Mouse (Mus musculus): ENCODE results near the gene Spred1. TPM values are rescaled to one million over a fixed set of nuclear protein-coding genes. Genes with fewer than 3 reads are reported as not detected.

The Spred1 gene
- polyA plus RNA-seq, 1 experiment from 2014 or later = 22.2 TPM

DNA sequence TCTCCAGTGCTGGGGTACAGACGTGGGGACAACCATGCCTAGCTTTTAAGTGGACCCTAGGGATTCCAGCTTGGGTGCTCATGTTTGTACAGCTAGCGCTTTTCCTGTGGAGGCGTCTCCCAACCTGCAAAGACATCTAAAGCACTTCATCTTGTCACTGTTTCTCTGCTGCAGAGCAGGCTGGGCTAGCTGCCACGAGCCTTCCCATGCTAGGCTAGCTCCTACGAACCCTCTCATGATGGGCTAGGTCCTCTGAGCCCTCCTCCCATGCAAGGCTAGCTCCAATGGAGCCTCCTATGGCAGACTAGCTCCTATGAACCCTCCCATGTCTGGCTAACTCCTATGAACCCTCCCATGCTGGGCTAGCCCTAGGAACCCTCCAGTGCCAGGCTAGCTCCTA, 82.2 kb downstream of the Spred1 start:
- no peak for ATAC-seq (ENCODE audit: insufficient number of reproducible peaks, low FRiP score, low TSS enrichment, low read depth)
- Histone ChIP-seq H3K9ac (ENCODE audit: low read length) (no peak overlapping the region), H3K27ac (replicated peaks; ENCODE audit: low read depth, low read length) (no peak overlapping the region), H3K4me1 (ENCODE audit: control insufficient read depth, insufficient read depth, low read length) (0 out of 2 replicates have a peak, but pooled peaks cover 2% of the 10 kb centered on the region), H3K9me3 (ENCODE audit: control insufficient read depth, low read length) (no peaks in the 10 kb centered on the region), H3K36me3 (ENCODE audit: control insufficient read depth, insufficient read depth, low read length) (no peaks in the 10 kb centered on the region), H3K4me2 (ENCODE audit: low read depth, severe bottlenecking) (no peak overlapping the region), H3K4me3 (ENCODE audit: low read depth, low read length) (no peak overlapping the region), H3K27me3 (ENCODE audit: control insufficient read depth, insufficient read depth, low read length) (no peaks in the 10 kb centered on the region)
- no peak for DNase-seq (ENCODE audit: low spot score)
- 89% methylated on average over 5 of the region's 5 CpGs for WGBS

DNA sequence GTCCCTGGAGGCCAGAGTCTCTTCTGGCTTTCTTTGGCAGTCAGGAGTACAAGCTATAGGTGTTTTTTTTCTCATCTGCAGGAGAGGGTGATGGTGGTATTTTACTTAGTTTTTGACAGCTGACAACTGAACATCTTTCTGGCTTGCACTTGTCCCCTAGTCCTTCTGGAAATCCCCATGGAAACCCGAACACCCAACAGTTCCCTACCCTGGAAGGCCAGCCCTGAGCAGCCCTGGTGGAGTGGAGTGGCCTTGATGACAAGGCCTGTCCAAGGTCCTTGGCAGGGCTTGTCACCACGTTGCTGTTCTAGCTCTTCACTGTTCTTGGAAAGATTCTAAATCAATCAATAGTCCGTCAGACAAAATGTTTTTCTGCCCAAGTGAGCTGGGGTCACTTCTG, 83.4 kb downstream of the Spred1 start:
- ATAC-seq (ENCODE audit: insufficient number of reproducible peaks, low FRiP score, low TSS enrichment, low read depth) = no peak
- no peak overlapping the region for H3K4me3 ChIP-seq (ENCODE audit: low read depth, low read length)
- WGBS = 70% methylated on average over 3 of the region's 3 CpGs
- no peak overlapping the region for H3K27ac ChIP-seq (replicated peaks; ENCODE audit: low read depth, low read length)
- no peak overlapping the region for H3K4me2 ChIP-seq (ENCODE audit: low read depth, severe bottlenecking)
- H3K4me1 ChIP-seq (ENCODE audit: control insufficient read depth, insufficient read depth, low read length) = 0 out of 2 replicates have a peak, but pooled peaks cover 2% of the 10 kb centered on the region
- no peaks in the 10 kb centered on the region for H3K36me3 ChIP-seq (ENCODE audit: control insufficient read depth, insufficient read depth, low read length)
- H3K9me3 ChIP-seq (ENCODE audit: control insufficient read depth, low read length) = no peaks in the 10 kb centered on the region
- no peaks in the 10 kb centered on the region for H3K27me3 ChIP-seq (ENCODE audit: control insufficient read depth, insufficient read depth, low read length)
- no peak overlapping the region for H3K9ac ChIP-seq (ENCODE audit: low read length)
- DNase-seq (ENCODE audit: low spot score) = no peak

DNA sequence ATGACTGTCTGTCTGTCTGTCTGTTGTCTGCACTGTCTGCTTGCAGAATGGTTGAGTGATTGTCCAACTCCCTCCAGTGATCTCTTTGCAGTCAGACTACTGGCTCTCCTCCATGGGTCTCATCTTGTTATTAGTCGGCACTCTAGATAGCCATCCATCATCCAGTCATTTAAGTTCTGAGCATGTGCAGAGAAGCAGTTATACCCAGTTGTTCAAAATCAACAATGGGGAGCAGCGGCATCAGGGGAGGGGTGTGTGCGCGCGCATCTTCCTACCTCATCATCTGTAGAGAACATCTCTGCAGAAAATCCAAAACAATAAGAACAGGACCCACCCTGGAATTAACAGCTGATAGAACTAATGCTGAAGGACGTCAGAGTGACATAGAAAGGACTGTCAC, 83.9 kb downstream of the Spred1 start:
- DNase-seq (ENCODE audit: low spot score) (no peak), ATAC-seq (ENCODE audit: insufficient number of reproducible peaks, low FRiP score, low TSS enrichment, low read depth) (no peak)
- no peak overlapping the region for H3K27ac ChIP-seq (replicated peaks; ENCODE audit: low read depth, low read length)
- H3K9me3 ChIP-seq (ENCODE audit: control insufficient read depth, low read length) = no peaks in the 10 kb centered on the region
- no peak overlapping the region for H3K4me2 ChIP-seq (ENCODE audit: low read depth, severe bottlenecking)
- no peak overlapping the region for H3K4me3 ChIP-seq (ENCODE audit: low read depth, low read length)
- no peaks in the 10 kb centered on the region for H3K36me3 ChIP-seq (ENCODE audit: control insufficient read depth, insufficient read depth, low read length)
- H3K4me1 ChIP-seq (ENCODE audit: control insufficient read depth, insufficient read depth, low read length) = 0 out of 2 replicates have a peak, but pooled peaks cover 2% of the 10 kb centered on the region
- WGBS = 90% methylated on average over 6 of the region's 6 CpGs
- H3K9ac ChIP-seq (ENCODE audit: low read length) = no peak overlapping the region
- no peaks in the 10 kb centered on the region for H3K27me3 ChIP-seq (ENCODE audit: control insufficient read depth, insufficient read depth, low read length)

DNA sequence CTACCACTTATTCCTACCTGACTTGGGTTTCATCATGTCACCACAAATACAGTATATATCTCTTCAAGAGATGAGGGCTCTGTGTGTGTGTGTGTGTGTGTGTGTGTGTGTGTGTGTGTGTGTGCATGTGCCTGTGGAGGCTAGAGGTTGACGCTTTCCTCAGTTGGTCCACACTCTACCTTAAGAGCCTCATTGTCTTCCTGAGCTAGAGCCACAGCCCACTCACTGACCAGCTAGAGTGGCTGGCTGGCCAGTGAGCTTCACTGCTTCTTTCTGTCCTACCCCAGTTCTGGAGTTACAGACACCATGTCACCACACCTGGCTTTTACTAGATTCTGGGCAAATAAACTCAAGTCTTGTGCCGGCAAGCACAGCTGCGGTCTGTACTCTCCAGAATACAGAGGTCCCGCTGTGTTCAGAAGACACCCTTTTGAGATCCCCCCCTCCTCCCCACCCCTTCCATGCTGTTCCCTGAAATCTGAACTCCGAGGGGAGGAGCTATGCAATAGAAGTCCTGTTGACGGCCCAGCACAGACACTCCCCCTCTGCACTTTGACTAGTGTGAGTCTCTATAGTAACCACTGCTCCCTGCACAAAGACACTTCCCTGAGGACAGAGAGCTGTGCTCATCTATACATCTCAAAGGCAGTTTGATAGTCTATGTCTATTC, 89.4 kb downstream of the Spred1 start:
- Histone ChIP-seq H3K9ac (ENCODE audit: low read length) (0 out of 2 replicates have a peak overlapping the region, but pooled peaks have one; percentile 7), H3K36me3 (ENCODE audit: control insufficient read depth, insufficient read depth, low read length) (no peaks in the 10 kb centered on the region), H3K4me2 (ENCODE audit: low read depth, severe bottlenecking) (peak overlapping the region; percentile 17), H3K9me3 (ENCODE audit: control insufficient read depth, low read length) (no peaks in the 10 kb centered on the region), H3K4me3 (ENCODE audit: low read depth, low read length) (no peak overlapping the region), H3K4me1 (ENCODE audit: control insufficient read depth, insufficient read depth, low read length) (peaks cover 7% of the 10 kb centered on the region; the same call in 1 of the 2 replicates), H3K27me3 (ENCODE audit: control insufficient read depth, insufficient read depth, low read length) (no peaks in the 10 kb centered on the region), H3K27ac (replicated peaks; ENCODE audit: low read depth, low read length) (peak overlapping the region; percentile 56; the same call in 1 of the 2 replicates)
- ATAC-seq (ENCODE audit: insufficient number of reproducible peaks, low FRiP score, low TSS enrichment, low read depth) (peak; percentile 96), DNase-seq (ENCODE audit: low spot score) (peak; percentile 67)
- 8% methylated on average over 6 of the region's 6 CpGs for WGBS

DNA sequence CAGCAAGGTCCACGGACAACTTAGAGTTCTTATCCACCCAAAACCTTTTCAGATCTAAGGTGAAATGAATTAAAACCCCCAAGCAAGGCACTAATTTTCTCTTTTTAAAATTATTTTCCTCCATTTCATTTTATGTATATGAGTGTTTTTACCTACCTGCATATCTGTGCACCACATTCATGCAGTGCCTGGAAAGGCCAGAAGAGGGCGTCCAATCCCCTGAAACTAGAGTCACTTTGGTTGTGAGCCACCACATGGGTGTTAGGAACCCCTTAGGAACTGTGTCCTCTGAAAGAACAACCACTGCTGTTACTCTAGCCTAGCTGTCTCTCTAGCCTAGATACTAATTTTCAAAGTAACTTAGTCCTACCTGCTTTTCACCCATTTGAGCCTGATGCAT, 95.0 kb downstream of the Spred1 start:
- Histone ChIP-seq H3K36me3 (ENCODE audit: control insufficient read depth, insufficient read depth, low read length) (no peaks in the 10 kb centered on the region), H3K27ac (replicated peaks; ENCODE audit: low read depth, low read length) (no peak overlapping the region), H3K9me3 (ENCODE audit: control insufficient read depth, low read length) (no peaks in the 10 kb centered on the region), H3K27me3 (ENCODE audit: control insufficient read depth, insufficient read depth, low read length) (no peaks in the 10 kb centered on the region), H3K4me1 (ENCODE audit: control insufficient read depth, insufficient read depth, low read length) (no peaks in the 10 kb centered on the region), H3K9ac (ENCODE audit: low read length) (no peak overlapping the region), H3K4me2 (ENCODE audit: low read depth, severe bottlenecking) (no peak overlapping the region), H3K4me3 (ENCODE audit: low read depth, low read length) (no peak overlapping the region)
- no peak for ATAC-seq (ENCODE audit: insufficient number of reproducible peaks, low FRiP score, low TSS enrichment, low read depth)
- 62% methylated on average over 2 of the region's 2 CpGs for WGBS
- DNase-seq (ENCODE audit: low spot score) = no peak

DNA sequence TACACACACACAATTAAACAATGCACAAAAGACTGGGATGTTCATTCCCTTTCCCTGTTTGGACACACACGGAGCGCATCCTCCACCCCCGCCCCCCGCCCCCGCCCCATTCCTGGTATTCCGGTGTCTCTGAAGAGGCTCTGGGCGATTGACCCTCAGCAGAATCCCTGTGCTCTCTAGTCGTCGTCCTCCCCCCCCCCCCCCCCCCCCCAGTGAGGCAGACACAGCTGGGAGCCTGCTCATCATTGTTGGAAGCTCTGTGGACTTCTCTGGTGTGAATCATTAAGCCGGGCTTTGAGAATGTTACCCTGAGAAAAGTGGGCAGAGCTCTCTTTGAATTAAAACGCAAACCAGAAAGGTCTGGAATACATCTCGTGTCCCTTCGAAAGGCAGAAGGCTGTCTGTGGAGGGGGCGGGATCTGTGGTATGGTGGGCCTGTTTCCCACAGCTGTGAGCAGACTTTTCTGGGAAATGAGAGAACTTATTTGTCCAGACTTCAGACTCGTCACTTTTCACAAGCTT, 96.6 kb downstream of the Spred1 start:
- 21% methylated on average over 15 of the region's 15 CpGs for WGBS
- Histone ChIP-seq H3K27me3 (ENCODE audit: control insufficient read depth, insufficient read depth, low read length) (no peaks in the 10 kb centered on the region), H3K9ac (ENCODE audit: low read length) (no peak overlapping the region), H3K9me3 (ENCODE audit: control insufficient read depth, low read length) (no peaks in the 10 kb centered on the region), H3K4me3 (ENCODE audit: low read depth, low read length) (no peak overlapping the region), H3K4me2 (ENCODE audit: low read depth, severe bottlenecking) (peak overlapping the region; percentile 2; the same call in 1 of the 2 replicates), H3K36me3 (ENCODE audit: control insufficient read depth, insufficient read depth, low read length) (no peaks in the 10 kb centered on the region), H3K27ac (replicated peaks; ENCODE audit: low read depth, low read length) (no peak overlapping the region), H3K4me1 (ENCODE audit: control insufficient read depth, insufficient read depth, low read length) (no peaks in the 10 kb centered on the region)
- DNase-seq (ENCODE audit: low spot score) (no peak), ATAC-seq (ENCODE audit: insufficient number of reproducible peaks, low FRiP score, low TSS enrichment, low read depth) (peak; percentile 65; the same call in 1 of the 2 replicates)

DNA sequence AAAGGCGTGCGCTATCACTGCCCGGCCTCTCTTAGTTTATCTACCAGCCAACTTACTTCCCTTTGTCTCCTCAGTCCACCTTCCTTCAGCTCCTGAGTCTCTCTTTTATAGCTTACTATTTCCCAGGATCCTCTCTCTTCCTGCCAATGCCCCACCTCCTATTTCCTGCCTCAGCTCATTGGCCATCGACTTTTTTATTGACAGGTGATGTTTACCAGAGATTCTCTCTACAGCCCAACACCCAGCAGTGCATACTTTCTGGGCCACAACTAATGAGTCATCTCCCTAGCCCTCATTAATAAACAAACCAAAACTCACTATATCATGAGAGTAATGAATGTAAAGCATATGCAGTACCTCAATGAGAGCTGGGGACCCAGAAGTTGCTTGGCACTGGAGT, 98.4 kb downstream of the Spred1 start:
- Histone ChIP-seq H3K4me3 (ENCODE audit: low read depth, low read length) (no peak overlapping the region), H3K27me3 (ENCODE audit: control insufficient read depth, insufficient read depth, low read length) (no peaks in the 10 kb centered on the region), H3K4me1 (ENCODE audit: control insufficient read depth, insufficient read depth, low read length) (no peaks in the 10 kb centered on the region), H3K9me3 (ENCODE audit: control insufficient read depth, low read length) (no peaks in the 10 kb centered on the region), H3K9ac (ENCODE audit: low read length) (no peak overlapping the region), H3K4me2 (ENCODE audit: low read depth, severe bottlenecking) (no peak overlapping the region), H3K27ac (replicated peaks; ENCODE audit: low read depth, low read length) (no peak overlapping the region), H3K36me3 (ENCODE audit: control insufficient read depth, insufficient read depth, low read length) (no peaks in the 10 kb centered on the region)
- ATAC-seq (ENCODE audit: insufficient number of reproducible peaks, low FRiP score, low TSS enrichment, low read depth) (no peak), DNase-seq (ENCODE audit: low spot score) (no peak)
- 89% methylated on average over 4 of the region's 4 CpGs for WGBS

DNA sequence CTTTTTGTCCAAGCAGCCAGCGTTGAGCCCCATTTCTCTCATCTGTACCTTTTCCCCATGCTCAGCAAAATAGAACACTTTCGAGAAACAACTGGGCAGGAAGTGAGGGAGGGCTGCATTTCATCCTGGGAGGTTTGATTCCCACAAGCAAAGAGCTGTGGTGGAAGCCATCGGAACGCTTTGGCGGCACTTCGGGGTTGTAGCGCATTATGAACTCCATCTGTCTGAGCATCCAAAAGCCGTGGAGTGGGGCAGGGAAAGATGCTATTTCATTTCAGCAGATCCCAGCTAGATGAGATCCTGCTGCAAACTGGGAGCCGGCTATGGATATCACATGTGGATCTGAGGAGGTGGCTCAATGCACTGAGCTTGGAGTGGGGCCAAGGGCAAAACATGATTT, 101.5 kb downstream of the Spred1 start:
- ATAC-seq (ENCODE audit: insufficient number of reproducible peaks, low FRiP score, low TSS enrichment, low read depth) (no peak), DNase-seq (ENCODE audit: low spot score) (no peak)
- no peak overlapping the region for H3K27ac ChIP-seq (replicated peaks; ENCODE audit: low read depth, low read length)
- no peak overlapping the region for H3K9ac ChIP-seq (ENCODE audit: low read length)
- H3K4me2 ChIP-seq (ENCODE audit: low read depth, severe bottlenecking) = no peak overlapping the region
- H3K36me3 ChIP-seq (ENCODE audit: control insufficient read depth, insufficient read depth, low read length) = no peaks in the 10 kb centered on the region
- no peaks in the 10 kb centered on the region for H3K4me1 ChIP-seq (ENCODE audit: control insufficient read depth, insufficient read depth, low read length)
- H3K9me3 ChIP-seq (ENCODE audit: control insufficient read depth, low read length) = no peaks in the 10 kb centered on the region
- H3K27me3 ChIP-seq (ENCODE audit: control insufficient read depth, insufficient read depth, low read length) = no peaks in the 10 kb centered on the region
- 75% methylated on average over 9 of the region's 9 CpGs for WGBS
- no peak overlapping the region for H3K4me3 ChIP-seq (ENCODE audit: low read depth, low read length)

All from limb, embryonic 11.5 days (tissue).